Mouse (Mus musculus): ENCODE results near the gene Best2. TPM values are rescaled to one million over a fixed set of nuclear protein-coding genes. Genes with fewer than 3 reads are reported as not detected.

Gene Best2
- total RNA-seq, 4 experiments from 2014 or later = not detected

GRCm38 (mm10) chr8:84982499-84983011 lies 31.8 kb downstream of the Best2 start:
- DNase-seq (ENCODE audit: low spot score in 2 of 2) = no peak

- DNase-seq (ENCODE audit: low spot score in 2 of 2) = no peak
These were observed 32.5 kb downstream of the Best2 start for GRCm38 (mm10) chr8:84981644-84982498.

- peak in 1 of 2 experiments; percentile 68 for DNase-seq (ENCODE audit: low spot score in 2 of 2)
These were observed 33.5 kb downstream of the Best2 start for GRCm38 (mm10) chr8:84980622-84981358.

GRCm38 (mm10) chr8:84979599-84980421 lies 34.5 kb downstream of the Best2 start:
- DNase-seq (ENCODE audit: low spot score in 2 of 2) = peak; percentile 77 to 94

- DNase-seq (ENCODE audit: low spot score in 2 of 2) = peak; percentile 97
These were observed 35.9 kb downstream of the Best2 start, which contains the start of gene Junb for GRCm38 (mm10) chr8:84978248-84978940. TSS of gene Junb (minus strand) at chr8:84978718.

GRCm38 (mm10) chr8:84977435-84978247 lies 36.7 kb downstream of the Best2 start:
- peak; percentile 64 to 71 for DNase-seq (ENCODE audit: low spot score in 2 of 2)

GRCm38 (mm10) chr8:84976763-84977434 lies 37.4 kb downstream of the Best2 start:
- DNase-seq (ENCODE audit: low spot score in 2 of 2) = no peak

- peak; percentile 88 to 93 for DNase-seq (ENCODE audit: low spot score in 2 of 2)
These were observed 38.1 kb downstream of the Best2 start for GRCm38 (mm10) chr8:84976031-84976762.

- DNase-seq (ENCODE audit: low spot score in 2 of 2) = peak in 1 of 2 experiments; percentile 49
These were observed 38.9 kb downstream of the Best2 start for GRCm38 (mm10) chr8:84975434-84975833.

- DNase-seq (ENCODE audit: low spot score in 2 of 2) = no peak
These were observed 39.7 kb downstream of the Best2 start for GRCm38 (mm10) chr8:84974543-84975142.

GRCm38 (mm10) chr8:84973803-84974542 lies 40.4 kb downstream of the Best2 start:
- no peak for DNase-seq (ENCODE audit: low spot score in 2 of 2)

- DNase-seq (ENCODE audit: low spot score in 2 of 2) = no peak
These were observed 41.3 kb downstream of the Best2 start for GRCm38 (mm10) chr8:84973079-84973478.

- DNase-seq (ENCODE audit: low spot score in 2 of 2) = no peak
These were observed 43.4 kb downstream of the Best2 start for GRCm38 (mm10) chr8:84970913-84971312.

GRCm38 (mm10) chr8:84970135-84970790 lies 44.1 kb downstream of the Best2 start:
- no peak for DNase-seq (ENCODE audit: low spot score in 2 of 2)

GRCm38 (mm10) chr8:84969241-84970134 lies 44.8 kb downstream of the Best2 start, which contains the start of the genes Gm49661, Prdx2 and Rnaseh2a:
TSS of gene Gm49661 (minus strand) at chr8:84969433.
TSS of gene Prdx2 (plus strand) at chr8:84969587.
TSS of gene Rnaseh2a (minus strand) at chr8:84969767.
- peak; percentile 51 to 56 for DNase-seq (ENCODE audit: low spot score in 2 of 2)

All from left cerebral cortex, adult 8-10 months (tissue).